Mouse (Mus musculus): ENCODE results near the gene Serpinb6e. TPM values are rescaled to one million over a fixed set of nuclear protein-coding genes. Genes with fewer than 3 reads are reported as not detected.

Gene Serpinb6e
- not detected in 2 replicates for polyA plus RNA-seq (2015; fragmentation: Nextera tagmentation; extraction: Ambion mirVana)

DNA sequence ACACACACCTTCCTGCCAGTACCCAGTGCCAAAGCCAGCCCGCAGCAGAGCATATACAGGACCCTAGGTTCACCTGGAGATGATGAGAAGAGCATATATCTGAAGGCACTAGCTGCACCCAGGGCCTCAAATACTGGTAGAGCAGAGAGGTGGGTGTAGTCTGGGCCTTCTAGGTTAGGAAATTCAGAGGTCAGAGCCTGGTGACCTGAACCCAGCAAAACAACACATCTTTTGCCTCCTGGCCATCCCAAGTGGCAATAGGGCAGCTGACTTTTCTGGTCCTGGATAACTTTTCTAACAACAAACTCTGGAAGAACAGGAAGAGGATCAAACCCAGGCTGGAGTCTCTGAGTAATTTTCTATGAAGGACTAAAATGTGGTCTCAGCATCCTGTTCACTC, at the start of gene Serpinb6e:
TSS of gene Serpinb6e (minus strand) at position 101 of the 400 bp plus-strand sequence.
- no peak within 1 kb of the TSS for H3K27ac ChIP-seq (ENCODE audit: low read length)
- ATAC-seq (no peak), DNase-seq (ENCODE audit: low spot score) (no peak)
- no peaks in the 10 kb centered on the region for H3K27me3 ChIP-seq (replicated peaks; ENCODE audit: insufficient read depth, low read length)
- no peak within 1 kb of the TSS for H3K9ac ChIP-seq (replicated peaks; ENCODE audit: low read depth)
- H3K4me2 ChIP-seq (replicated peaks; ENCODE audit: low read depth, low read length): no peak within 1 kb of the TSS
- WGBS: 50% methylated on average over 1 of the region's 1 CpGs
- H3K36me3 ChIP-seq (ENCODE audit: insufficient read depth, low read length): no peaks in the 10 kb centered on the region
- H3K4me3 ChIP-seq (ENCODE audit: low read depth, low read length): no peak within 1 kb of the TSS
- no peak for TF ChIP-seq EP300 (IDR thresholded peaks at IDR 0.05)
- no peak for TF ChIP-seq CTCF (IDR thresholded peaks at IDR 0.05)
- no peaks in the 10 kb centered on the region for H3K4me1 ChIP-seq (ENCODE audit: insufficient read depth, low read depth, low read length)
- H3K9me3 ChIP-seq (ENCODE audit: low read length): no peaks in the 10 kb centered on the region

DNA sequence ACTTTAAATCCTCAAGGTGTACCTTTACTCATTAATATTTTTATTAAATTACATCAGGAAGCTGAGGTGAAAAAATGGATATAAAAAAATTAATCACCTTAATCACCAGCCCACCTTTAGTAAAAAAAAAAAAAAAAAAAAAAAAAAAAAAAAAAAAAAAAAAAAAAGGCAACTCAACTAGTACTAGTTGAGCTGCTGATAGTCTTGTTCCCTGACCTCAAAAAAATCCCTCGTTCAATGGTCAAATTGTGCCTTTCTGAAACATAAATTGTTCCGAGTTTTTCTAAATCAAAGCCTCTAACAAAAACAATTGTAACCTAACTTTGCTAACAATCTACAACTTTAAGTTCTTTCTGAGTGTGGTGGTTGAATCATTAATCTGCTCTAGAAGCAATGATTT, 12.5 kb downstream of the Serpinb6e start:
- H3K27ac ChIP-seq (ENCODE audit: low read length): no peak overlapping the region
- DNase-seq (ENCODE audit: low spot score) (no peak), ATAC-seq (no peak)
- no peaks in the 10 kb centered on the region for H3K27me3 ChIP-seq (replicated peaks; ENCODE audit: insufficient read depth, low read length)
- TF ChIP-seq CTCF (IDR thresholded peaks at IDR 0.05) (no peak), EP300 (IDR thresholded peaks at IDR 0.05) (no peak)
- no peaks in the 10 kb centered on the region for H3K36me3 ChIP-seq (ENCODE audit: insufficient read depth, low read length)
- no peaks in the 10 kb centered on the region for H3K9me3 ChIP-seq (ENCODE audit: low read length)
- no peaks in the 10 kb centered on the region for H3K4me1 ChIP-seq (ENCODE audit: insufficient read depth, low read depth, low read length)
- no peak overlapping the region for H3K9ac ChIP-seq (replicated peaks; ENCODE audit: low read depth)
- H3K4me2 ChIP-seq (replicated peaks; ENCODE audit: low read depth, low read length): no peak overlapping the region
- WGBS: 74% methylated on average over 2 of the region's 2 CpGs
- no peak overlapping the region for H3K4me3 ChIP-seq (ENCODE audit: low read depth, low read length)

DNA sequence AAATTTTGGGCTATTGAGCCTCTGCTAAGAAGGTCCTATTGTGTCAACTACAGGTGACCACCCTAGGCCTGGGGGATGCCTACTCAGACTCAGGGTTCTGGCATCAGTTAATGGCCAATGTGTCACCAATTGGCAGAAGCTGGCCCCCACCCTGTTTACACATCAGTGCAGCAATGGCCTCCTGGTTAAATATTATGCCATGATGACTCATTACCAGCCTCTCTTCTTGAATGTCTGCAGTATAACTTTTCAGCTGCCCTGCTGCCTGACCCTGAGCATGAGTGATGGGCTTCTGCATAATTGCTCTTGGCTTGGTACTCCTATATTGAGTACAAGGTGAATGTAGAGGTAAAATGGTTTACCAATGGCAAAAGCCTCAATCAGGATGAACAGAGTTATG, 19.8 kb downstream of the Serpinb6e start:
- Histone ChIP-seq H3K36me3 (ENCODE audit: insufficient read depth, low read length) (no peaks in the 10 kb centered on the region), H3K9me3 (ENCODE audit: low read length) (no peaks in the 10 kb centered on the region), H3K9ac (replicated peaks; ENCODE audit: low read depth) (no peak overlapping the region), H3K27me3 (replicated peaks; ENCODE audit: insufficient read depth, low read length) (no peaks in the 10 kb centered on the region), H3K4me1 (ENCODE audit: insufficient read depth, low read depth, low read length) (no peaks in the 10 kb centered on the region), H3K4me2 (replicated peaks; ENCODE audit: low read depth, low read length) (no peak overlapping the region), H3K4me3 (ENCODE audit: low read depth, low read length) (no peak overlapping the region), H3K27ac (ENCODE audit: low read length) (no peak overlapping the region)
- no peak for TF ChIP-seq EP300 (IDR thresholded peaks at IDR 0.05)
- TF ChIP-seq CTCF (IDR thresholded peaks at IDR 0.05): no peak
- ATAC-seq (no peak), DNase-seq (ENCODE audit: low spot score) (no peak)

DNA sequence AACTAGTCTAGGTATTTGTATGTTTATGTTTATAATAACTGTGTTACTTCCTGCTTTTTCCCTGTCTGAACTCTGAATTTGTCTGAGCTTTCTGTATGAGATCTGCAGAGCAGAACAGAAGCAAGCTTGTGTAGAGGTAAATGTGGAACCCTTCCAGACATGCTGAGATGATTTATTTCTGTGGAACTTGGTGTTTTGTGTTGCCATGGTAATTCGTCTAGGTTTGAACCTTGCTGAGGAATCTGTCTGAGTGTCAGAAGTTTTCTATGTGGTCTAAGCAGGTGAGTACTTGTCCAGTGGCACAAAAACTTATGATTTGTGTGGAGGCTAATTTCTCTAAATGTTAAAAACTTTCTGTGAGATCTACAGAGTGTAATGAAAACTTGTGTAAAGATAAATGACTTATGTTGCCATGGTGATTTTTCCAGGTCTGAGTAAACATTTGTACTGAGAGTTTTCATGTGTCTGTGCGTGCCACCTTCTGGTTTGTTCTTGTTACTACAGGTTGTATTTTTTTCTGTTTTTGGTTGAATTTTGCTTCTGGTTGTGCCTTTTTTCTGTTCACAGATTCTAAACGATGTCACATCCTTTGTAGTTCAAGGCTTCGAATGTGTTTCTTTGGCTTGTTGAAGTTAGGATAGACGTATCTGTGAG, 21.6 kb downstream of the Serpinb6e start:
- H3K4me2 ChIP-seq (replicated peaks; ENCODE audit: low read depth, low read length): no peak overlapping the region
- H3K36me3 ChIP-seq (ENCODE audit: insufficient read depth, low read length): no peaks in the 10 kb centered on the region
- DNase-seq (ENCODE audit: low spot score): no peak
- no peaks in the 10 kb centered on the region for H3K27me3 ChIP-seq (replicated peaks; ENCODE audit: insufficient read depth, low read length)
- TF ChIP-seq CTCF (IDR thresholded peaks at IDR 0.05) (no peak), EP300 (IDR thresholded peaks at IDR 0.05) (no peak)
- no peak for ATAC-seq
- 73% methylated on average over 5 of the region's 5 CpGs for WGBS
- H3K4me1 ChIP-seq (ENCODE audit: insufficient read depth, low read depth, low read length): no peaks in the 10 kb centered on the region
- no peaks in the 10 kb centered on the region for H3K9me3 ChIP-seq (ENCODE audit: low read length)
- no peak overlapping the region for H3K9ac ChIP-seq (replicated peaks; ENCODE audit: low read depth)
- no peak overlapping the region for H3K4me3 ChIP-seq (ENCODE audit: low read depth, low read length)
- H3K27ac ChIP-seq (ENCODE audit: low read length): no peak overlapping the region

Other genes starting within 250 kb of the Serpinb6e start
- not detected in 2 replicates for gene Serpinb6d, start 182.0 kb downstream of the Serpinb6e start, polyA plus RNA-seq (2015; fragmentation: Nextera tagmentation; extraction: Ambion mirVana)
- not detected in 2 replicates for gene Serpinb6c, start 62.3 kb upstream of the Serpinb6e start, polyA plus RNA-seq (2015; fragmentation: Nextera tagmentation; extraction: Ambion mirVana)
- gene Nqo2, start 121.3 kb upstream of the Serpinb6e start, polyA plus RNA-seq (2015; fragmentation: Nextera tagmentation; extraction: Ambion mirVana): 18.4 and 21.0 TPM in 2 replicates
- 17.7 and 21.2 TPM in 2 replicates for gene Ripk1, start 159.0 kb upstream of the Serpinb6e start, polyA plus RNA-seq (2015; fragmentation: Nextera tagmentation; extraction: Ambion mirVana)
- 94.5 and 94.8 TPM in 2 replicates for gene Serpinb6a, start 159.4 kb upstream of the Serpinb6e start, polyA plus RNA-seq (2015; fragmentation: Nextera tagmentation; extraction: Ambion mirVana)
- gene Bphl, start 194.2 kb upstream of the Serpinb6e start, polyA plus RNA-seq (2015; fragmentation: Nextera tagmentation; extraction: Ambion mirVana): 55.3 and 70.4 TPM in 2 replicates
- 152 and 167 TPM in 2 replicates for gene Tubb2a, start 234.6 kb upstream of the Serpinb6e start, polyA plus RNA-seq (2015; fragmentation: Nextera tagmentation; extraction: Ambion mirVana)